Mouse (Mus musculus) hindbrain, embryonic 15.5 days (tissue): Measurements from ENCODE around the gene Wdr3. TPM values are rescaled to one million over a fixed set of nuclear protein-coding genes. Genes with fewer than 3 reads are reported as not detected.
A peak's percentile ranks its signal among the peaks of the same experiment; 100 is the strongest.

Experiments
- ATAC-seq: fragments of 200-750 bp; cut with Nextera tagmentation; 2 replicates; pipeline ENCODE4 v1.8.0; 2017; ENCODE audit warnings: low read depth, moderate number of reproducible peaks, moderate TSS enrichment; ENCODE audit not compliant: low FRiP score
- H3K27ac ChIP-seq: fragments of 300-500 bp; sonication (generic); replicated peaks from 2 replicates; pipeline ENCODE4 v1.5.1; 2015; ENCODE audit warnings: mild to moderate bottlenecking, inconsistent platforms
- H3K27me3 ChIP-seq: fragments of 300-500 bp; sonication (generic); 2 replicates; pipeline ENCODE4 v1.6.1; 2015; ENCODE audit warnings: control low read depth, inconsistent platforms
- H3K36me3 ChIP-seq: fragments of 300-500 bp; sonication (generic); 2 replicates; pipeline ENCODE4 v1.6.1; 2015; ENCODE audit warnings: control low read depth, inconsistent platforms
- H3K4me1 ChIP-seq: fragments of 300-500 bp; sonication (generic); replicated peaks from 2 replicates; pipeline ENCODE4 v1.6.1; 2015; ENCODE audit warnings: control low read depth, inconsistent platforms
- H3K4me2 ChIP-seq: fragments of 300-500 bp; sonication (generic); 2 replicates; pipeline ENCODE4 v1.6.1; 2015; ENCODE audit warnings: moderate library complexity, mild to moderate bottlenecking, inconsistent platforms
- H3K4me3 ChIP-seq: fragments of 300-500 bp; sonication (generic); 2 replicates; pipeline ENCODE4 v1.5.1; 2015; ENCODE audit warnings: mild to moderate bottlenecking, inconsistent platforms
- H3K9ac ChIP-seq: fragments of 300-500 bp; sonication (generic); 2 replicates; pipeline ENCODE4 v1.6.1; 2015; ENCODE audit warnings: inconsistent platforms
- H3K9me3 ChIP-seq: fragments of 300-500 bp; sonication (generic); 2 replicates; pipeline ENCODE4 v1.6.1; 2016; ENCODE audit warnings: control low read depth, inconsistent platforms
- WGBS: fragments of 180-500 bp; shearing (Covaris S2); methylation state at CpG from one replicate; pipeline ENCODE4 v1.1.7; 2015; 5-methylcytosine and 5-hydroxymethylcytosine counted together
- polyA plus RNA-seq: library from polyadenylated mRNA; unstranded; fragments of >200 nt; fragmentation: Nextera tagmentation; extraction: Ambion mirVana; gene quantifications from 2 replicates; pipeline ENCODE4 v1.2.1, GENCODE M21; 2015

Gene Wdr3
- polyA plus RNA-seq, 1 experiment from 2014 or later = 28.3 TPM

DNA sequence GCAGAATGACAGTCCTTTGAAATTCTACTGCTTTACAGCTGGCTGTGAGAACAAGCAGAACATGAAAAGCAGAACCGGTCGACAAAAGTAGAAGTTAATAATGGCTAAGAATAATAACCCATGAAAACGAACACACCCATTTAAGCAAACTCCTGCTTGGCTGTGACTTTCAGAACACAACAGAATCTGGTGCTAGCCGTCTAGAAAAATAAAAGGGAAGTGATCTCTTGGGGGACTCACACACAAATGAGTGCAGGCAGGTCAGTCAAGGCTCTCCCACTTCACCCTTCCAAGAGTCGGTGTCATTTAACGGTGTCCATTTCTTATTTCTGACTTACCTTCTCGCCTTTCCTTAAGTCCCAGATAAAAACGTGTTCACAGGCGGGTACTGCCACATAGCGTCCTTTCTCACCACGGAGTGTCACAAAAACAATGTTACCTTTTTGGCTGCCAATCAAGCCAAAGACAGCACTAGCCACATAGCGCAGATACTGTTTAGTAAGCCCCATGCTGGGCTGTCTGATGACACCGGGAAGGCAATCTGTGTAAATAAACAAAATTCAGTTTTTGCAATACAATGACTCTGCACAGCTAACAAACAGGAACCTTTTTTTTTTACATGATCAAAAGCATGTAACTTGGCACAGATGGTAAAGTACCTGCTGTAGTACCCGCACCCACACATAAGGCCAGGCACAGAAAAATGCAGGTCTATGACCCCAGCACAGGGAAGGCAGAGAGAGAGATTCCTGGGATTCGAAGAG lies 1.3 kb downstream of the Wdr3 start:
- peaks cover 24% of the 10 kb centered on the region for H3K4me1 ChIP-seq
- H3K4me2 ChIP-seq = peak overlapping the region; percentile 70
- peak overlapping the region; percentile 73 for H3K4me3 ChIP-seq
- WGBS = 84% methylated on average over 15 of the region's 15 CpGs
- ATAC-seq = no peak
- H3K27ac ChIP-seq = no peak overlapping the region
- H3K9ac ChIP-seq = peak overlapping the region; percentile 97; the same call in 1 of the 2 replicates
- H3K9me3 ChIP-seq = no peaks in the 10 kb centered on the region
- peaks cover 32% of the 10 kb centered on the region for H3K36me3 ChIP-seq
- no peaks in the 10 kb centered on the region for H3K27me3 ChIP-seq

DNA sequence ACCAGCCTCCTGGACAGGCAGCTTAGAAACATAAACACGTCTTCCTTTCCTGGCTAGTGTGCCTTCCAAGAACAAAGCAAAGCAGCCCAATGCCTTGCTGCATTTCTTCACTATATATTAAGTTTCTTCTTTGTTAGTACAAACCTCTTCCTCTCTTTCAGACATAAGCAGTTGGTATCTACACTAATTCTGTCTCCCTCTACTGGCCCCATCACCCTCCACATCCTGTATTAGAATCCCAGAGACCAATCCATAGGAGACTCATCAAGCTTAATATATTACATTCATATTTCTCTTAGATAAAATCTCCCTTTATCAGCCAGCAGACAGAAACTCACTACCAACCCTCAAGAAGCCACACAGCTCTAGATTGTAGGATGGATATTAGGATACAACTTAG lies 39.8 kb downstream of the Wdr3 start:
- H3K27ac ChIP-seq = no peak overlapping the region
- H3K9me3 ChIP-seq = no peaks in the 10 kb centered on the region
- no peaks in the 10 kb centered on the region for H3K36me3 ChIP-seq
- H3K9ac ChIP-seq = no peak overlapping the region
- H3K4me1 ChIP-seq = no peaks in the 10 kb centered on the region
- 74% methylated on average over 1 of the region's 1 CpGs for WGBS
- H3K4me2 ChIP-seq = no peak overlapping the region
- no peaks in the 10 kb centered on the region for H3K27me3 ChIP-seq
- H3K4me3 ChIP-seq = no peak overlapping the region
- no peak for ATAC-seq

DNA sequence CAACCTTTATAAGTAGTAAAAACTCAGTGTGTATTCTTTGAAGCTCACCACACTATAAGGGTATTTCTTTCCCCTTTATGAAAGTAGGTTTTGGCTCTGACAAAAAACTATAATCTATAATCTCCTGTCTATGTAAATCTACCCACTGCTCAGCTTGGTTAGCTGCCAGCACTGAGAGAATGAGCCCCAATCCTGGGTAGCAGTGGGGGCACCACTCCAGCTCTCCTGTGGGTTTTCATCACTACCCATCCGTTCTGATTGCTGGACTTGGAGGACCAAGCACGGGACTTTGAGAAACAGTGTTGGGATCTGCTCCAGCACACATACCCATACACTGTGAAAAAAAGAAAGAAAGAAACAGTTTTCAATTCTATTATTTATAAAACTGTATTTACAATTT lies 40.2 kb downstream of the Wdr3 start:
- Histone ChIP-seq H3K4me1 (no peaks in the 10 kb centered on the region), H3K4me2 (no peak overlapping the region), H3K36me3 (no peaks in the 10 kb centered on the region), H3K27ac (no peak overlapping the region), H3K27me3 (no peaks in the 10 kb centered on the region), H3K4me3 (no peak overlapping the region), H3K9me3 (no peaks in the 10 kb centered on the region), H3K9ac (no peak overlapping the region)
- WGBS = 71% methylated on average over 2 of the region's 2 CpGs
- no peak for ATAC-seq

DNA sequence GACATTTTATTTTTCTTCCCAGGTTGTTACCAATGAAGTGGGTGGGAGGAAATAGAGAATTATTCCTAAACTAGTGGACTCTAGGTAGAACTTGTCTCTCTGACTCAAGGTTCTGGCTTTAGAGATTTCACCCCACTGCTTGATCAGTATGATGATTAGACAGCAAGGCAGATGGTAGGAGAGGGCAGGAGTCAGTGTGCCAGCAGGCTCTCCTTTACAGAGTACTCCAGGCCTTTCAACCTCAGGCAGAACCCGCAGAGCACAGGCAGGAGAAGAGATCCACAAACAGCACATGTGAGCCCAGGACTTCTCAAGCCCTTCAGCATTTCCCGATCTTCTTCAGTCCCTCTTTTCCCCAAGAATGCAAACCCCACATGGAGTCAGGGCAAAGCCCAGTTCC lies 43.5 kb downstream of the Wdr3 start:
- ATAC-seq = no peak
- Histone ChIP-seq H3K4me3 (no peak overlapping the region), H3K27me3 (no peaks in the 10 kb centered on the region), H3K4me1 (no peaks in the 10 kb centered on the region), H3K9ac (no peak overlapping the region), H3K4me2 (no peak overlapping the region), H3K9me3 (no peaks in the 10 kb centered on the region), H3K36me3 (no peaks in the 10 kb centered on the region), H3K27ac (no peak overlapping the region)
- 75% methylated on average over 2 of the region's 2 CpGs for WGBS

DNA sequence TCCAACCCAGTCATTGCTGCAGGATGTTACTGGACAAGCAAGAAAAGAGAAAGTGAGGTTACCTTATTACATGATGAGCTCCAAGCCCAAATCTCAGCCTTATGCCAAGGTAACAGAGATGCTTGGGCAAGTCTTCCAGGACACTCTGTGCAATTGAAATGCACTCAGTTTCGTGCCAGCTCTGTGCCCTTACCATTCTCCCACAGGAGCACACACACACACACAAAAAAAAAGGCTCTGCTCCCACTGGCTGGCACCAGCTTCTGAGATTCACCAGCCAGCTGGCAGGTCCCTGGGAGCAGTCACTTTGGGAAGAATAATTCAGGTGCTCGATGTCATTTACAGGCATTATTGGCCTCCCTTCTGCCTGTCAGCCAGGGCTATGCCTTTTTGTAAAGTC lies 55.5 kb downstream of the Wdr3 start:
- no peaks in the 10 kb centered on the region for H3K27me3 ChIP-seq
- H3K9ac ChIP-seq = no peak overlapping the region
- H3K9me3 ChIP-seq = no peaks in the 10 kb centered on the region
- no peak for ATAC-seq
- H3K27ac ChIP-seq = no peak overlapping the region
- H3K4me3 ChIP-seq = no peak overlapping the region
- no peaks in the 10 kb centered on the region for H3K4me1 ChIP-seq
- no peak overlapping the region for H3K4me2 ChIP-seq
- WGBS = 59% methylated on average over 2 of the region's 2 CpGs
- no peaks in the 10 kb centered on the region for H3K36me3 ChIP-seq

DNA sequence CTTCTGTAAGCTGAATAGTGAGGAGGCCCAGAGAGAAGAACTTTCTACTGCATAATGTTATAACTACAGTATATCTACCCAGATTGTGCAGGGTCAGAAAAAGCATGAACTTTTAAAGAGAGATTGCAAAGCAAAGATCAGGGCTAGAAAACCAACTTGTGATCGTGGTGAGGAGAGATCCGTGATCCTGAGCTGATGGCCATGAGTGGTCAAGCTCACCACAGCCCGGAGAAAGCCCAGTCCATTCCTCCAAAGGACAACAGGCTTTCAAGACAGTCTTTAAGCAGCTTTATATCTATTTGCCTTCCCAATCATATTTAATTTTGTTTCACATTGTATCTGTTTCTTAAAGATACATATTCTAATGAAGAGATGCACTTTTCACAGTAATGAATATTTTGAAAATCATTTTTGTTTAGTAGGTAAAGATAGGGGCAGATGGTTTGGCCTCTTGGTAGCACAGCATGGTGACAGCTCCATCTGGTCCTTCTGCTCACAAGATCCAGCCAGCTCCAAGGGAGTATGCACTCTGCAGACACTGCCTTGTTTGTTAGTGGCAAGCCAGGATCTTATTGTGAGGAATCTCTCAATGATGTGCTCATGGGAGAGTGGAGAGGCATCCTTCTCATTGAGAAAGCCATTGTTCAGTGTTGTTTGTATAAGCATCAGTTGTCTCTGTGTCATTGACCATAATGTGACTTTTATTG lies 59.7 kb downstream of the Wdr3 start:
- ATAC-seq = no peak
- H3K4me1 ChIP-seq = no peaks in the 10 kb centered on the region
- no peak overlapping the region for H3K9ac ChIP-seq
- H3K9me3 ChIP-seq = no peaks in the 10 kb centered on the region
- no peaks in the 10 kb centered on the region for H3K27me3 ChIP-seq
- no peaks in the 10 kb centered on the region for H3K36me3 ChIP-seq
- H3K27ac ChIP-seq = no peak overlapping the region
- H3K4me3 ChIP-seq = no peak overlapping the region
- H3K4me2 ChIP-seq = no peak overlapping the region
- 88% methylated on average over 3 of the region's 3 CpGs for WGBS

Other genes starting within 250 kb of the Wdr3 start
- gene Gdap2, start within 50 bp of the Wdr3 start, polyA plus RNA-seq = 38.1 and 41.2 TPM in 2 replicates